In the genomic region with DNA sequence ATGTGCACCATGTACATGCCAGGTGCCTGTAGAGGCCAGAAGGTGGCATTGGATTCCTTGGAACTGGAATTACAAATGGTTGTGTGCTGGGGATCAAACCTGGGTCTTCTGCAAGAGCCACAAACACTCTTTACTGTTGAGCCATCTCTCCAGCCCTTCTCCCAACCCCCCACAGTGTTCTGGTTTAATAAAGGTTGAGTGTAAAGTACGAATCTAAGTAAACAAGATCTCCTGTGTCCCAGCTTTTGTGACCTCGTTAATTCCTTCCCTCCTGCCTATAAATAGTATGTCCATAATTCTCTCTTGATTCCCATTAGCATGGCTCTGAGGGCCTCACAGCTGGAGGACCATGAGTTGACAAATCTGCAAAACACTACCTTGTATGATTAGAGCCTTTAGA, we compare ENCODE assay signal across 17 mouse cellular contexts. TPM values are rescaled to one million over a fixed set of nuclear protein-coding genes. Genes with fewer than 3 reads are reported as not detected.
DNase-seq lines count a peak whose midpoint lies in the region; ATAC-seq lines count a peak whose summit lies in the region.
"Had no signal": no experiment of that assay in that cellular context is flagged by ENCODE, and none has a peak within 500 bp of the region (broad histone marks: within the 10 kb centered on the region; RNA-seq: fewer than 3 reads in every experiment).

No protein-coding gene starts in this region.

- no peaks in the 10 kb centered on the region for H3K27me3 ChIP-seq in forebrain, embryonic 13.5 days
- no peaks in the 10 kb centered on the region for H3K27me3 ChIP-seq in forebrain, embryonic 16.5 days (replicated peaks; ENCODE audit: control insufficient read depth, insufficient read depth, low read length)
- no peaks in the 10 kb centered on the region for H3K27me3 ChIP-seq in intestine, embryonic 16.5 days (replicated peaks; ENCODE audit: control insufficient read depth, insufficient read depth, low read length)
- no peaks in the 10 kb centered on the region for H3K27me3 ChIP-seq in intestine, embryonic 15.5 days (replicated peaks)
- no peaks in the 10 kb centered on the region for H3K27me3 ChIP-seq in neural tube, embryonic 13.5 days
- H3K27me3 ChIP-seq: embryonic facial prominence, embryonic 13.5 days had no signal

- no peaks in the 10 kb centered on the region for H3K9me3 ChIP-seq in forebrain, embryonic 13.5 days (replicated peaks)
- no peaks in the 10 kb centered on the region for H3K9me3 ChIP-seq in forebrain, embryonic 16.5 days (ENCODE audit: control insufficient read depth, low read length)
- H3K9me3 ChIP-seq in intestine, embryonic 16.5 days (ENCODE audit: control insufficient read depth, low read length): no peaks in the 10 kb centered on the region
- no peaks in the 10 kb centered on the region for H3K9me3 ChIP-seq in intestine, embryonic 15.5 days
- no peaks in the 10 kb centered on the region for H3K9me3 ChIP-seq in neural tube, embryonic 13.5 days
- H3K9me3 ChIP-seq: embryonic facial prominence, embryonic 13.5 days; limb, embryonic 10.5 days had no signal

- no peak overlapping the region for H3K4me2 ChIP-seq in forebrain, embryonic 13.5 days
- H3K4me2 ChIP-seq in forebrain, embryonic 16.5 days (ENCODE audit: low read length): no peak overlapping the region
- no peak overlapping the region for H3K4me2 ChIP-seq in intestine, embryonic 16.5 days (ENCODE audit: low read depth, low read length)
- no peak overlapping the region for H3K4me2 ChIP-seq in intestine, embryonic 15.5 days (replicated peaks)
- no peak overlapping the region for H3K4me2 ChIP-seq in neural tube, embryonic 13.5 days
- H3K4me2 ChIP-seq: embryonic facial prominence, embryonic 13.5 days had no signal

- H3K4me1 ChIP-seq in forebrain, embryonic 13.5 days: no peaks in the 10 kb centered on the region
- H3K4me1 ChIP-seq in forebrain, embryonic 16.5 days (replicated peaks; ENCODE audit: control insufficient read depth, insufficient read depth, low read length): no peaks in the 10 kb centered on the region
- H3K4me1 ChIP-seq in intestine, embryonic 16.5 days (ENCODE audit: control insufficient read depth, insufficient read depth, low read length): peaks cover 25% of the 10 kb centered on the region
- H3K4me1 ChIP-seq in intestine, embryonic 15.5 days (replicated peaks): peaks cover 24% of the 10 kb centered on the region
- H3K4me1 ChIP-seq in neural tube, embryonic 13.5 days (replicated peaks): peaks cover 5% of the 10 kb centered on the region; the same call in 1 of the 2 replicates
- H3K4me1 ChIP-seq: embryonic facial prominence, embryonic 13.5 days had no signal

- peak overlapping the region; percentile 20; the same call in 1 of the 2 replicates for H3K27ac ChIP-seq in forebrain, embryonic 13.5 days
- no peak overlapping the region for H3K27ac ChIP-seq in forebrain, embryonic 16.5 days (ENCODE audit: low read length)
- 0 out of 2 replicates have a peak overlapping the region, but pooled peaks have one; percentile 8 for H3K27ac ChIP-seq in intestine, embryonic 16.5 days (ENCODE audit: low read length)
- no peak overlapping the region for H3K27ac ChIP-seq in intestine, embryonic 15.5 days
- peak overlapping the region; percentile 49 for H3K27ac ChIP-seq in neural tube, embryonic 13.5 days (replicated peaks)
- H3K27ac ChIP-seq: embryonic facial prominence, embryonic 13.5 days; limb, embryonic 10.5 days; liver, embryonic 14.5 days had no signal

- H3K4me3 ChIP-seq in forebrain, embryonic 13.5 days: no peak overlapping the region
- no peak overlapping the region for H3K4me3 ChIP-seq in forebrain, embryonic 16.5 days (replicated peaks; ENCODE audit: low read length)
- no peak overlapping the region for H3K4me3 ChIP-seq in intestine, embryonic 16.5 days (ENCODE audit: low read length)
- H3K4me3 ChIP-seq in intestine, embryonic 15.5 days (replicated peaks): no peak overlapping the region
- H3K4me3 ChIP-seq in neural tube, embryonic 13.5 days: no peak overlapping the region
- H3K4me3 ChIP-seq: embryonic facial prominence, embryonic 13.5 days; limb, embryonic 10.5 days had no signal

- H3K9ac ChIP-seq in forebrain, embryonic 13.5 days: no peak overlapping the region
- H3K9ac ChIP-seq in forebrain, embryonic 16.5 days (replicated peaks; ENCODE audit: low read depth, low read length): no peak overlapping the region
- no peak overlapping the region for H3K9ac ChIP-seq in intestine, embryonic 16.5 days (ENCODE audit: low read depth, low read length)
- H3K9ac ChIP-seq in intestine, embryonic 15.5 days: no peak overlapping the region
- H3K9ac ChIP-seq in neural tube, embryonic 13.5 days: no peak overlapping the region
- H3K9ac ChIP-seq: embryonic facial prominence, embryonic 13.5 days; liver, embryonic 14.5 days had no signal

- no peak for DNase-seq in neural tube, embryonic 10.5 days (ENCODE audit: extremely low spot score, low spot score)
- DNase-seq in yolk sac, embryonic 10.5 days (ENCODE audit: low spot score): peak; percentile 47
- no peak for DNase-seq in spleen, adult 18-20 months
- DNase-seq: adrenal gland, postnatal 25 days; cerebellum, adult 11-12 months; cerebellum, postnatal 14 days; midbrain, embryonic 14.5 days; thymus, postnatal 36 days had no signal

- H3K36me3 ChIP-seq in forebrain, embryonic 13.5 days (ENCODE audit: poor library complexity, severe bottlenecking): peaks cover 49% of the 10 kb centered on the region
- H3K36me3 ChIP-seq in forebrain, embryonic 16.5 days (ENCODE audit: control insufficient read depth, insufficient read depth): peaks cover 10% of the 10 kb centered on the region
- H3K36me3 ChIP-seq in intestine, embryonic 16.5 days (ENCODE audit: control insufficient read depth, insufficient read depth, low read length): peaks cover 13% of the 10 kb centered on the region; the same call in 1 of the 2 replicates
- peaks cover 29% of the 10 kb centered on the region for H3K36me3 ChIP-seq in intestine, embryonic 15.5 days
- peaks cover 41% of the 10 kb centered on the region for H3K36me3 ChIP-seq in neural tube, embryonic 13.5 days

- WGBS in forebrain, embryonic 13.5 days: 35% methylated on average over 2 of the region's 2 CpGs
- WGBS in forebrain, embryonic 16.5 days: 24% methylated on average over 2 of the region's 2 CpGs
- 38% methylated on average over 2 of the region's 2 CpGs for WGBS in intestine, embryonic 16.5 days
- 41% methylated on average over 2 of the region's 2 CpGs for WGBS in intestine, embryonic 15.5 days
- WGBS in neural tube, embryonic 13.5 days: 54% methylated on average over 2 of the region's 2 CpGs

- no peak for ATAC-seq in forebrain, embryonic 13.5 days
- no peak for ATAC-seq in forebrain, embryonic 16.5 days
- ATAC-seq in intestine, embryonic 16.5 days: no peak
- ATAC-seq in intestine, embryonic 15.5 days: no peak
- ATAC-seq in neural tube, embryonic 13.5 days (ENCODE audit: low read depth): no peak
- ATAC-seq: lung, postnatal 0 days had no signal

RNA-seq across cellular contexts. Expression of a gene that starts 49.7 kb away (rescaled TPM):
- polyA plus RNA-seq in forebrain, embryonic 13.5 days (2015; fragmentation: Nextera tagmentation; extraction: Ambion mirVana): 51.3 and 54.2 TPM in 2 replicates
- 36.6 and 44.6 TPM in 2 replicates for polyA plus RNA-seq in forebrain, embryonic 16.5 days (2015; fragmentation: Nextera tagmentation; extraction: Ambion mirVana)
- 33.0 and 34.2 TPM in 2 replicates for polyA plus RNA-seq in intestine, embryonic 16.5 days (2015; fragmentation: Nextera tagmentation; extraction: Ambion mirVana)
- polyA plus RNA-seq in intestine, embryonic 15.5 days (2015; fragmentation: Nextera tagmentation; extraction: Ambion mirVana): 40.3 and 40.7 TPM in 2 replicates
- polyA plus RNA-seq in neural tube, embryonic 13.5 days (2015; fragmentation: Nextera tagmentation; extraction: Ambion mirVana): 34.5 and 35.3 TPM in 2 replicates

RNA-seq across cellular contexts. Expression of a gene that starts 49.7 kb away (rescaled TPM):
- 21.0 and 25.9 TPM in 2 replicates for polyA plus RNA-seq in forebrain, embryonic 13.5 days (2015; fragmentation: Nextera tagmentation; extraction: Ambion mirVana)
- polyA plus RNA-seq in forebrain, embryonic 16.5 days (2015; fragmentation: Nextera tagmentation; extraction: Ambion mirVana): 21.1 and 22.1 TPM in 2 replicates
- polyA plus RNA-seq in intestine, embryonic 16.5 days (2015; fragmentation: Nextera tagmentation; extraction: Ambion mirVana): 18.4 and 20.2 TPM in 2 replicates
- polyA plus RNA-seq in intestine, embryonic 15.5 days (2015; fragmentation: Nextera tagmentation; extraction: Ambion mirVana): 20.8 and 21.3 TPM in 2 replicates
- 15.8 and 16.8 TPM in 2 replicates for polyA plus RNA-seq in neural tube, embryonic 13.5 days (2015; fragmentation: Nextera tagmentation; extraction: Ambion mirVana)

Comparison
In these comparisons a context has a peak if more than half of its experiments do, and no peak if none do; other contexts are left out.
1. H3K27ac ChIP-seq: peak in forebrain, embryonic 13.5 days (single experiment), intestine, embryonic 16.5 days (single experiment) and neural tube, embryonic 13.5 days (single experiment); none in forebrain, embryonic 16.5 days (single experiment) and intestine, embryonic 15.5 days (single experiment).